Mouse (Mus musculus): ENCODE data around the gene Zdhhc6.

Gene Zdhhc6

GRCm38 (mm10) chr19:55299378-55299777, 16.5 kb downstream of the Zdhhc6 start:
- WGBS, result 96% methylated on average over 1 of the region's 1 CpGs

DNA sequence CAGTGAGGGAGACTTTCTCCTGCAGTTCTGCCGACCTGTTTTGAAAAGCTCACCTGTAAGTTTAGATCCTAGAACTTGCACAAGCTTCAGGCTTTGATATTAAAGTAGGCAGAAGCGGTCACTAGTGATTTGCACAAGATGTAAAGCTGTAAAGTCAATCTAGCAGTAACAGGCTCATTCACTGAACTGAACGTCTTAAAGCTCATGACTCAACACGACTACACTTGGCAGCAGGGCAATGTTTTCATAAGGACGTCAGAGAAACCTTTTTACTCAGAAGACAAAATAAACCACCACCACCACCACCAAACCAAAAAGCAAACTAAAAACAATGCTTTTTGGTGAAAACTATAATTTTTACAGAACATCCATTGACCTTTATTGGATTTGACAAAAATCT, 17.9 kb downstream of the Zdhhc6 start:
- 56% methylated on average over 5 of the region's 5 CpGs for WGBS

DNA sequence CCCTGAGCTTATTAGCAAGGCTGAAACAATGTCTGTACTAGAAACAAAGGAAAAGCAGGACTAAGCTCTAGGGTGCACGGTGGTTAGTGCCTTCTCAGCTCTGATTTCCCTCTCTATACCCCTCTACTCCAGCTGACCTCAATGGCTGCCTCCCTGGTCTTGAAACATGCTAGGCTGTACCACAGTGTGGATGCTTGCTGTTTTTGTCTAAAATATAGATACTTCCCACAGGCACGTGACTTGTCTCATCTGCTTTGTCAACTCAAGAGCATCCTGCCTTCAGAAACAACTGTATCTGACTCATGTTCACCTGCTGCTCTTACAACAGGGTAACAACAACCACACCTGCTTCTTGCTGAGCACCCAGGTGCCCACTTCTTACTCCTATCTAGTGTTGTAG, 18.3 kb downstream of the Zdhhc6 start:
- 87% methylated on average over 2 of the region's 2 CpGs for WGBS

DNA sequence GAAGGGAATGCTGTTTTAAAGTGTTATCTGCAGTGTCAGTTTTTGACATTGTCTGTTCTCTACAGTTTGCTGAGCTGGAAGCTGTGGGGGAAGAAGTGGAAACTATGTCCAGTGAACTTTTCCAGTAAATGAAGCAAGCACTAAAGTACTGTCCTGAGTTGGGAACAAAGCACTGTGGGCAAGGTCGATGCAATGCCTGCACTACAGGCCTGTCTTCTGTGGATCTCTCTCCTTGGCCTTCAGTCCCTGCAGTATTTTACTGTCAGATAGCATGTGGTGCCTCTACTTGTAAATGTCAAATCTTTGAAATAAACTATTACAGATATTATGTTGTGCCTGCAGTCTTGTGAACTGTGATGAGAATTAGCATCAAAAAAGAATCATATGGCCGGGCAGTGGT, 19.5 kb downstream of the Zdhhc6 start:
- 96% methylated on average over 2 of the region's 2 CpGs for WGBS

DNA sequence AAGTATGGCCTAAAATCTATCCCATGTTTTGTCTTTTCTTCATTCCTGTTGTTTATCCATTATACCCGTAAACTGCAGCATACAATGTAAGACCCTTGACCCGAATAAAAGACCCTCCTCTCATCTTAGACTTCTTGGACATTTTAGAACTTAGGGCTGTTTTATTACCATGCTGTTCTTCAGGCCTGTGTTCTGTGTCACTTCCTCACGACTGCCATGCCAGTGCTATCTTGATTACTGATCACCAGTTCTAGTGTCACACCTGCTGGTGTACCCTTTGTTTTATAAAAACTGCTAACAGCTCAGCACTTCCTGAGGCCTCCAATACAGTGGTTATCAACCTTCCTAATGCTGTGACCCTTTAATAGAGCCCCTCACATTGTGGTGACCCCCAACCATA, 20.3 kb downstream of the Zdhhc6 start:
- 88% methylated on average over 3 of the region's 3 CpGs for WGBS

GRCm38 (mm10) chr19:55295075-55295474, 20.8 kb downstream of the Zdhhc6 start:
- WGBS, result 87% methylated on average over 9 of the region's 9 CpGs

- 35% methylated on average over 4 of the region's 4 CpGs for WGBS
These were observed 22.7 kb downstream of the Zdhhc6 start for GRCm38 (mm10) chr19:55293175-55293574.

- 95% methylated on average over 2 of the region's 2 CpGs for WGBS
These were observed 23.5 kb downstream of the Zdhhc6 start for GRCm38 (mm10) chr19:55292210-55292850.

GRCm38 (mm10) chr19:55290621-55291270, 25.1 kb downstream of the Zdhhc6 start:
- WGBS, result 85% methylated on average over 2 of the region's 2 CpGs

GRCm38 (mm10) chr19:55286034-55286433, 29.8 kb downstream of the Zdhhc6 start:
- WGBS, result 93% methylated on average over 4 of the region's 4 CpGs

GRCm38 (mm10) chr19:55284093-55284492, 31.7 kb downstream of the Zdhhc6 start:
- 91% methylated on average over 4 of the region's 4 CpGs for WGBS

DNA sequence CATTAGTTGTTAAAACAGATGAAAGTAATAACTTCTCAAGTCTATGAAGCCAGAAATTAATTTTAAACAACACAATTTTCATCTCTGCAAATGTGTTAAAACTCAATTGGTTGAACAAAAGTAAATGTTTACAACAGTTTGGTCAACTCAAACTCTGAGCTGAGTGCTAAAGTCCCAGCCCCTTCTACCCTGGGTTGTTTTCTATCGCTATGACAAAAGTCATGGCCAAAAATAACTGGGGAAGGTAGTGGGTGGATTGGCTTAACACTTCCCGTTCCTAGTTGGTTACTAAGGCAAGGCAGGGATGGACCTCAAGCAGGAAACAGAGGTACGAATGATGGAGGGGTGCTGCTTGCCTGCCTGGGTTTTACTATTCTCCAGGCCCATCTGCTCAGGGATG, 39.1 kb downstream of the Zdhhc6 start:
- 72% methylated on average over 3 of the region's 3 CpGs for WGBS

DNA sequence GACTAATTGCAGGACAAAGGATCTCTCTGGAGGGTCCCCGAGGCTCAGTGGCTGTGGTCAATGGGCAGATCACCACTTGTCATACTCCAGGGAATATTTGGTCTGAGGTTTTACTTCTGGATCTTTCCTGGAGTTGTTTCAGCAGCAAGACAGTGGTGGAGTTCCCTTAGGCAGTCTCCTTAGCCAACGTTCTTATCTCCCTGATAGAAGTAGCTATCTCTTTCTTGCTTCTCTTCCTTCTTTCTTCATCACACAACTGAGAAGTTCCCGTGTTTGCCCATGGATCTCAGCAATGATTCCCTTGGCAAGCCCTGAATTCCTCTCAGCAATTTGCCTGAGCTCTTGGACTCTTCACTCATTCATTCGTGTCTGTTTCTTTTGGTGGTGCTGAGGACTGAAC, 39.7 kb downstream of the Zdhhc6 start:
- WGBS, result 76% methylated on average over 4 of the region's 4 CpGs

GRCm38 (mm10) chr19:55273340-55273739, 42.5 kb downstream of the Zdhhc6 start:
- 89% methylated on average over 6 of the region's 6 CpGs for WGBS

GRCm38 (mm10) chr19:55271448-55271847, 44.4 kb downstream of the Zdhhc6 start:
- 66% methylated on average over 3 of the region's 3 CpGs for WGBS

- 83% methylated on average over 5 of the region's 5 CpGs for WGBS
These were observed 46.8 kb downstream of the Zdhhc6 start for GRCm38 (mm10) chr19:55269051-55269450.

- 83% methylated on average over 3 of the region's 3 CpGs for WGBS
These were observed 47.7 kb downstream of the Zdhhc6 start for GRCm38 (mm10) chr19:55268150-55268549.

GRCm38 (mm10) chr19:55266786-55267185, 49.0 kb downstream of the Zdhhc6 start:
- 89% methylated on average over 3 of the region's 3 CpGs for whole genome bisulfite sequencing

DNA sequence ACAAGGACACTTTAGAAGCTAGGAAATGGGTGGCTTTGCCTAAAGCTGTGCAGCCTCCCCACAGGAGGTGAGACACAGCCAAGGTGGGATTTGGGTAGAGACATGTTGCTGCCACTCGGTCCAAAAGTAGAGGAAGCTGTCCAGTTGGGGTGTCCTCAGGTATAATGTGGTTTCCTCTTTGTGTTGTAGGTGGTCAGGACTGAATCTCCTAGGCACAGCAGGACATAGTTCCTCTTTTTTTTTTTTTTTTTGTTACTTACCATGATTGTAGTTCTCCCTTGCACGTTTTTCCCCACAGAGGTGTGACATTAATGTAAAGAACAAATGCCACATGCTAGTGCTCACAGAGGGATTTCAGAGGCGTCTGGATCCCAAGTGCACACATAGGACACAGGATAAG, 50.6 kb downstream of the Zdhhc6 start:
- WGBS, result 81% methylated on average over 3 of the region's 3 CpGs

- WGBS, result 83% methylated on average over 12 of the region's 12 CpGs
These were observed 55.2 kb downstream of the Zdhhc6 start for GRCm38 (mm10) chr19:55260389-55261184.

DNA sequence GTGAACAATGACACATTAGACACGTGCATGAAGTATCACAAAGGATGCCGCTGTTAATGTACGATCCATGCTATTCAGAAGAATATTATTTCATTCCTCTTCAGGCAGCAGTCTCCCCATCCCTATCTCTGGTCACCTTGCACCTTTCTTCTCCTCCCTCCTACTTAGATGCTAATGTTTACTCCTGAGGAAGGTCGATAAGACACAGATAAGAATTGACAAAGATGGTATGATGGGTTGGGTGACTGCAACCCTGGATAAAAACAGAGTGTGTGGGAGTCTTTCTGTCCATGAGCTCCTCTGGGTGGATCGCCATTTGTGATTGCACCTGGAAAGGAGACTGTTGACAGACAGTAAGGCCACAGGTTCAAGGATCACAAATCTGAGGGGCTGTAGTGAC, 57.3 kb downstream of the Zdhhc6 start:
- 91% methylated on average over 5 of the region's 5 CpGs for WGBS

DNA sequence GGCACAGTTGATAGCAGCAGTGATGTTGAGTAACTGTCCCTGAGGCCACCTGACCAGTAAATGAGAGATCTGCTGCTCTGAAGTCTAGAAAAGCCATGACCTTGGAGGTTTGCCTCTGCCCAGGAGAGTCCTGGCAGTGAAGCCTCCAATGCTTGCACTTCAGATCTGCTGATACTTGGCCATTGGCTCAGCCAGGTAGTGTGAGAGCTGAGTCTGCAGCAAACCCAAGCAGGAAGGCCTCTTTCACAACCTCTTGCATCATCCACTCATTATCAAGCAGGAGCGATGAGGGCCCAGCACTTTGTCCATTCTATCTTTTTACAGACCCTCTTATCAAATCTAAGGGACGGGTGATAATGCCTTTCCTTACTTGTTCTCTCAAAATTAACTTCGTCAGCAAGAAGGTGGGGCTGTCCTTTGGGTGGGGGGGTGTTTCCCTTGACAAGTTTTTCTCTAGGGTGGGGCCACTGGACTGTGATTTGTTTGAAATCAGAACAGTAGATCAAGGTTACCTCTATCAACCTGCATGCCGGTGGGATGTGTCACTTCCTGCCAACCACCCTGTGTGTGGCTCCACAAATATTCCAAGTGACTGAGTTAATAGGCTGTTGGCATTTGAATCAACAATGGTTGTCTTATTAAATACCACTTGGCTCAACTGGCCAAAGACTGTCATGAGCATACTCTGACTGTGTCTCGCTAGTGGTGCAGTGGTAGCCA, 58.0 kb downstream of the Zdhhc6 start:
- WGBS, result 83% methylated on average over 5 of the region's 5 CpGs

Measured in cerebral cortex, adult 2 months (tissue).